Mouse (Mus musculus) bone marrow, adult 2 months (tissue): ENCODE results near the gene Dbx2. TPM values are rescaled to one million over a fixed set of nuclear protein-coding genes. Genes with fewer than 3 reads are reported as not detected.

Experiments
- H3K27ac ChIP-seq: fragments of 200-500 bp; 2 replicates; pipeline ENCODE4 v1.5.1; 2012; ENCODE audit warnings: low read depth, mild to moderate bottlenecking, control low read depth, inconsistent platforms, low read length; ENCODE audit not compliant: control insufficient read depth, poor library complexity, insufficient read depth
- H3K4me1 ChIP-seq: fragments of 200-500 bp; 2 replicates; pipeline ENCODE4 v1.6.1; 2011; ENCODE audit warnings: low read length; ENCODE audit not compliant: control insufficient read depth, insufficient read depth
- H3K4me3 ChIP-seq: fragments of 200-500 bp; replicated peaks from 2 replicates; pipeline ENCODE3; 2011; ENCODE audit warnings: mild to moderate bottlenecking, low read depth, low read length, control low read depth; ENCODE audit not compliant: control insufficient read depth
- CTCF ChIP-seq: fragments of 200-500 bp; IDR thresholded peaks from 2 replicates; pipeline ENCODE4 v1.5.1; 2011; ENCODE audit warnings: low read length, control low read depth; ENCODE audit not compliant: control insufficient read depth, insufficient read depth
- POLR2A ChIP-seq: fragments of 200-500 bp; IDR thresholded peaks from 2 replicates; pipeline ENCODE4 v1.6.1; 2011; ENCODE audit warnings: low read depth, mild to moderate bottlenecking, control low read depth, low read length, borderline replicate concordance; ENCODE audit not compliant: control insufficient read depth
- WGBS: fragments of 180-500 bp; shearing (Covaris S2); methylation state at CpG from one replicate; pipeline ENCODE4 v1.1.7; 2018; 5-methylcytosine and 5-hydroxymethylcytosine counted together
- polyA plus RNA-seq: library from polyadenylated mRNA; stranded (reverse); fragments of >200 nt; gene quantifications from 2 replicates; pipeline ENCODE4 v1.2.4, GENCODE M21; 2011; ENCODE audit warnings: low replicate concordance; ENCODE audit not compliant: missing spikeins, insufficient read depth, insufficient read length

The Dbx2 gene
- polyA plus RNA-seq, 1 experiment = not detected

DNA sequence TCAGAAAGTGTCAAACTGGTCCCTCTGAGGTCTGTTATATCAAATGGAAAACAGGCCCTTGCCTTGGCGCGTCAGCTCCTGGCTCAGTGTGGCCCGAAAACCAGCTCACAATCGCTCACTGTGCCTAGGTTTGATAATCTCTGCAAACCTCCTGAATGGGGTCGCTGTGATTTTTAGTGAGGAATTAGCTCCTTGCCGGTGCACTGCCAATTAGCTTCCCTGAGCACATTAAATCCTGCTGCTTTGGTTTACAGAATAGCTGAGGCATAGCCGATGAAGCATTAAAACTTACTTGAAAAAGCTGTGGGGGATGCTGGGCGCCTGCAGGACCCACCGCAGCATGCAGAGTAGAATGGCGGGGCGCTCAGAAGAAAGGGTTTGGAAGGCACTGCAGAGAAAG, 15.4 kb downstream of the Dbx2 start:
- 43% methylated on average over 11 of the region's 11 CpGs for WGBS
- TF ChIP-seq POLR2A (no peak), CTCF (no peak)
- H3K4me1 ChIP-seq = no peaks in the 10 kb centered on the region
- no peak overlapping the region for H3K4me3 ChIP-seq
- H3K27ac ChIP-seq = no peak overlapping the region

DNA sequence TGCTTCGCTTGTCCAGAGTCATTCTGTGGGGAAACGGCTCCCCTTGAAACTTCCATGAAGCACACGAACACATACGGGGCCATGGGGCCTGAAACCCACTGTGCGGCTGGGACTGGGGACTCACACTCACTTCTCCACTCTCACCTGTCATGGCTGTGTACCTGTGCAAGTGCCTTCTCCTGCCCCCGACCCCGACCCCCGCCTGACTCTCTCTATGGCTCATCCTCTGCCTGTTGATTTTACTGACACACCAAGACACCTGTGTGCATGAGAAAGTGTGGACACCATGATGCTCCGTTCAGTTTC, 16.0 kb downstream of the Dbx2 start:
- 78% methylated on average over 9 of the region's 9 CpGs for WGBS
- Histone ChIP-seq H3K27ac (no peak overlapping the region), H3K4me3 (no peak overlapping the region), H3K4me1 (no peaks in the 10 kb centered on the region)
- no peak for TF ChIP-seq POLR2A
- TF ChIP-seq CTCF = no peak

- 86% methylated on average over 20 of the region's 20 CpGs for WGBS
- Histone ChIP-seq H3K4me1 (no peaks in the 10 kb centered on the region), H3K4me3 (no peak overlapping the region), H3K27ac (no peak overlapping the region)
- TF ChIP-seq POLR2A = no peak
- no peak for TF ChIP-seq CTCF
Measured at GRCm38 (mm10) chr15:95639115-95639828, 16.5 kb downstream of the Dbx2 start.

DNA sequence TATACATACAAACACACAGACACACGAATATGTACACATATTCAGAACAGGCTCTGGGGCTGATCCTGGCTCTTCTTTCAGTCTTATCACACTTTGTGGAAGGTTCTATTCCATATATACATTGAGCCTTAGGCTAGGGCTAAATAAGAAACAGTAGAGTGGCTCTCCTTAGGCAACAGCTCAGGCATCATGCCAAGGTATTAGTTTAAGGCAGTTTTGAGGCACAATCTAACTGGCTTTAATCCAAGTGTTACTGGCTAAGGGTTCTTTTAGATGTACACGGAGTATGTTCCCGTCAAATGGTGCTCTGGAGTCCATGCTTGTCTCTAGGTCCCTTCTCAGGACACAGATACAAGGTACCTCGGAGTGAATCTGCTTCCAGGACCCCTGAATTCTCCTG, 31.4 kb downstream of the Dbx2 start:
- no peak overlapping the region for H3K4me3 ChIP-seq
- 72% methylated on average over 4 of the region's 4 CpGs for WGBS
- no peak overlapping the region for H3K27ac ChIP-seq
- H3K4me1 ChIP-seq = no peaks in the 10 kb centered on the region
- TF ChIP-seq CTCF = no peak
- no peak for TF ChIP-seq POLR2A

DNA sequence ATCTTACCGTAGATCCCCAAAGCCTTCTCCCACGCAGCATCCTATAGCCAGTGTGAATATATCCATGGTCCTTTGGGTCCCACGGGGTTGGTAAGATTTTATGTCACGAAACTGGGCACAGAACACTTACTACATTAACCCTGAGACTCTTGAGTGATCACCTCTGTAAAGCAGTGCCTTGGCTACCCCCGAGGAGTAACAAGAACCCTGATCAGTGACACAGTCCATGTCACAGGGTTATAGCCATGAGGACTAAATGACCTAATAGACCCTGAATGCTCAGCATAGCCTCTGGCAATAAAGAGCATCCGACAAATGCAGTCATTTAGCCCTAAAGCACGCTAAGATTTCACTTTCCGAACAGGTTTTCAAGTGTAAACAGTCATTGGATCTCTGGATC, 33.0 kb downstream of the Dbx2 start:
- H3K4me1 ChIP-seq = no peaks in the 10 kb centered on the region
- H3K4me3 ChIP-seq = no peak overlapping the region
- no peak for TF ChIP-seq CTCF
- TF ChIP-seq POLR2A = no peak
- no peak overlapping the region for H3K27ac ChIP-seq
- WGBS = 63% methylated on average over 8 of the region's 8 CpGs

GRCm38 (mm10) chr15:95612600-95612999, 43.2 kb downstream of the Dbx2 start:
- Histone ChIP-seq H3K4me1 (no peaks in the 10 kb centered on the region), H3K27ac (no peak overlapping the region), H3K4me3 (no peak overlapping the region)
- TF ChIP-seq CTCF = no peak
- no peak for TF ChIP-seq POLR2A
- 62% methylated on average over 1 of the region's 1 CpGs for WGBS

GRCm38 (mm10) chr15:95601179-95601578, 54.6 kb downstream of the Dbx2 start:
- Histone ChIP-seq H3K4me1 (no peaks in the 10 kb centered on the region), H3K4me3 (no peak overlapping the region), H3K27ac (no peak overlapping the region)
- 79% methylated on average over 6 of the region's 6 CpGs for WGBS
- TF ChIP-seq POLR2A (no peak), CTCF (no peak)

DNA sequence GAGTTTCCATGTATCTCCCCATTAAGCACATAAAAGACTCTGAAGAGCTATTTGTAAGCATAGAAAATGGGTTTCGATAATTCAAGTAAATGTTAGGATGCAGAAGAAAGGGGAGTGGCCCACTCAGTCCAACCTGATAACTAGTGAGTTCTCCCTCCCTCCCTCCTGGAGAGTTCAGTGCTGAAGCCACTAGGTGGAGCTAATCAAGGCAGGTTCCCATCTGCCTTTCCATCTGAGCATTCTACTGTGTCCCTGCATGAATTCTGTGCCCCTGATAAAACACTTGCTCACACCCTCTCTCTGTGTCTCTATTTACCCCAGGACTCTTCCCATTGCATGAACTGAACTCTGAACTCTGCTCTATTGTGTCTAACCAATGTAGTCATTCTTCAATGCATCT, 57.1 kb downstream of the Dbx2 start:
- no peak overlapping the region for H3K27ac ChIP-seq
- no peaks in the 10 kb centered on the region for H3K4me1 ChIP-seq
- TF ChIP-seq POLR2A = no peak
- peak; percentile 26; the same call in 1 of the 2 replicates for TF ChIP-seq CTCF
- WGBS = 57% methylated on average over 1 of the region's 1 CpGs
- no peak overlapping the region for H3K4me3 ChIP-seq

DNA sequence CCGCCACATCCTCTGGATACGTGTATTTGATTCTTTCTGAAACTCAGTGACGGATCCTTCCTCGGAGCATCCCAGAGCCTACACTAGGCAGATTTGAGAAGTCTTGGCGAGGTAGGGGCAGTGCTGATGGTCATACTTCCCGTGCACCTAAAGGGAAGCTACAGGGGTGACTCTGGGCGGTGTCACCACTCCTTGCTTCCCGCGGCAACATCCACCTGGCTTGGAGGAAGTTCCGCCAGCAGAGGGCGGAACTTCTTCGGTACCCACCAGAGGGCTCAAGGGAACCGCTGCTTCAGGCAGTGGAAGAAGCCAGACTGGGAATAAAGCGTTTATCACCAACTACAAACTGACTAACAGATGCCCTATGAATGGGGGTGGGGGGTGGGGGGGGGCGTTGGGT, 68.9 kb downstream of the Dbx2 start:
- no peak for TF ChIP-seq CTCF
- no peaks in the 10 kb centered on the region for H3K4me1 ChIP-seq
- WGBS = 88% methylated on average over 15 of the region's 15 CpGs
- H3K4me3 ChIP-seq = no peak overlapping the region
- no peak overlapping the region for H3K27ac ChIP-seq
